Mouse (Mus musculus) heart, postnatal 0 days (tissue): Measurements from ENCODE around the gene Rpl23a. TPM values are rescaled to one million over a fixed set of nuclear protein-coding genes. Genes with fewer than 3 reads are reported as not detected.

ENCODE experiments used
- ATAC-seq: fragments of 200-750 bp; cut with Nextera tagmentation; 2 replicates; pipeline ENCODE4 v1.8.0; 2017; ENCODE audit warnings: low read depth, moderate number of reproducible peaks, moderate library complexity; ENCODE audit not compliant: insufficient read depth
- DNase-seq: peaks from one replicate; pipeline ENCODE4 v3.0.0-alpha.2; 2016; ENCODE audit warnings: low spot score
- H3K27ac ChIP-seq: fragments of 300-500 bp; sonication (generic); 2 replicates; pipeline ENCODE4 v1.5.1; 2014; ENCODE audit warnings: low read depth, mild to moderate bottlenecking
- H3K27me3 ChIP-seq: fragments of 300-500 bp; sonication (generic); 2 replicates; pipeline ENCODE4 v1.6.1; 2014; ENCODE audit warnings: low read length, mixed read lengths; ENCODE audit not compliant: control insufficient read depth, insufficient read depth
- H3K36me3 ChIP-seq: fragments of 300-500 bp; sonication (generic); replicated peaks from 2 replicates; pipeline ENCODE4 v1.6.1; 2014; ENCODE audit warnings: low read length, mixed read lengths; ENCODE audit not compliant: control insufficient read depth, insufficient read depth
- H3K4me1 ChIP-seq: fragments of 300-500 bp; sonication (generic); 2 replicates; pipeline ENCODE4 v1.6.1; 2014; ENCODE audit warnings: antibody characterized with exemption; ENCODE audit not compliant: control insufficient read depth, insufficient read depth
- H3K4me2 ChIP-seq: fragments of 300-500 bp; sonication (generic); 2 replicates; pipeline ENCODE4 v1.6.1; 2014; ENCODE audit warnings: low read depth, mild to moderate bottlenecking, low read length, moderate library complexity
- H3K4me3 ChIP-seq: fragments of 300-500 bp; sonication (generic); 2 replicates; pipeline ENCODE4 v1.5.1; 2014; ENCODE audit warnings: low read depth, low read length
- H3K9ac ChIP-seq: fragments of 300-500 bp; sonication (generic); replicated peaks from 2 replicates; pipeline ENCODE4 v1.6.1; 2014; ENCODE audit warnings: low read depth, low read length, mixed read lengths
- H3K9me3 ChIP-seq: fragments of 300-500 bp; sonication (generic); replicated peaks from 2 replicates; pipeline ENCODE4 v1.6.1; 2016; ENCODE audit warnings: low read length; ENCODE audit not compliant: control insufficient read depth
- CTCF ChIP-seq: IDR thresholded peaks from 2 replicates; pipeline ENCODE4 v1.5.1; 2016; ENCODE audit warnings: antibody characterized with exemption, control low read depth, low read depth
- EP300 ChIP-seq: IDR thresholded peaks from 2 replicates; pipeline ENCODE4 v1.6.1; 2016; ENCODE audit warnings: antibody characterized with exemption, low read depth
- WGBS: fragments of 180-500 bp; shearing (Covaris S2); extraction: QIAGEN DNeasy Blood & Tissue Kit; methylation state at CpG from one replicate; pipeline ENCODE4 v1.1.7; 2014; 5-methylcytosine and 5-hydroxymethylcytosine counted together
- microRNA-seq: library from miRNA; unstranded; fragments of <30 nt; microRNA quantifications from one replicate; pipeline ENCODE4, GENCODE M21; 2016
- polyA plus RNA-seq: library from polyadenylated mRNA; unstranded; fragments of >200 nt; fragmentation: Nextera tagmentation; extraction: Ambion mirVana; gene quantifications from 2 replicates; pipeline ENCODE4 v1.2.1, GENCODE M21; 2015
- total RNA-seq: library from RNA; depleted of rRNA; stranded (reverse); fragments of >200 nt; gene quantifications from 2 replicates; pipeline ENCODE4 v1.2.3, GENCODE M21; 2014; ENCODE audit warnings: low replicate concordance; rRNA removed

The Rpl23a gene
- total and polyA plus RNA-seq, 2 experiments from 2014 or later: 473 to 719 TPM

DNA sequence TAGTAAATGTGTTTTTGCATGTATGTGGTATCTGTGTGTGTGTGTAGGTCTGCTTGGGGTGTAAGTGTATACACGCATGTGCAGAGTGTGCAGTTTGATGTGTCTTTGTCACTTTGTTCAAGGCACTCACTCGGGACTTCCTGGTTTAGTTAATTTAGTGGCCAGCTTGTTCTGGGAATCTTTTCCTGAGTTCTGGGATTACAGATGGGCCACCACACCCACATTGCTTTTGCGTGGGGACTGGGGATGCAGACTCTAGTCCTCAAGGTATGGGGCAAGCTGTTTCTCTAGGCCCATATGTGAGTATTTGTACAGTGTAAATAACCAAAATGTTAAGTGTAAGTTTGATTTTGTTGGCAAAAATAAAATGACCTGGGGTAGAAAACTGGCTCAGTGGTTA lies 49.0 kb downstream of the Rpl23a start:
- H3K9me3 ChIP-seq: no peaks in the 10 kb centered on the region
- DNase-seq (no peak), ATAC-seq (no peak)
- no peaks in the 10 kb centered on the region for H3K36me3 ChIP-seq
- H3K27me3 ChIP-seq: no peaks in the 10 kb centered on the region
- no peak overlapping the region for H3K4me2 ChIP-seq
- no peak overlapping the region for H3K9ac ChIP-seq
- H3K4me1 ChIP-seq: peaks cover 29% of the 10 kb centered on the region
- no peak overlapping the region for H3K4me3 ChIP-seq
- 81% methylated on average over 3 of the region's 3 CpGs for WGBS
- TF ChIP-seq EP300 (no peak), CTCF (no peak)
- H3K27ac ChIP-seq: no peak overlapping the region

DNA sequence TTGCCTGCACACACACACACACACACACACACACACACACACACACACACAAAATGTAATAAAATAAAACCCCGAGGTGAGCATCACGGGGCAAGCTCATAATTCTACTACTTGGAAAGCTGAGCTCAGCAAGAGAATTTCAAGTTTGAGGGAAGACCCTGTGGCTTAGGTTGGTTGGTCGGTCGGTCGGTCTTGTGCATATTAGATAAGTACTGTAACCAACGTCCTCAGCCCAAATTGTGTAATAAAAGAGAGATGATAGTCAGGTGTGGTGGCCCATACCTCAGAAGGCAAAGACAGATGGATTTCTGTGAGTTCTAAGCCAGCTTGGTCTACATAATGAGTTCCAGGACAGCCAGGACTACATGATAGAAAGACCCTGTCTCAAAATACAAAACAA lies 49.5 kb downstream of the Rpl23a start:
- DNase-seq: no peak
- Histone ChIP-seq H3K4me2 (no peak overlapping the region), H3K27ac (no peak overlapping the region), H3K4me1 (peaks cover 34% of the 10 kb centered on the region), H3K27me3 (no peaks in the 10 kb centered on the region), H3K4me3 (no peak overlapping the region), H3K36me3 (no peaks in the 10 kb centered on the region), H3K9ac (no peak overlapping the region), H3K9me3 (no peaks in the 10 kb centered on the region)
- 84% methylated on average over 6 of the region's 6 CpGs for WGBS
- no peak for TF ChIP-seq CTCF
- TF ChIP-seq EP300: no peak
- ATAC-seq: no peak

Small RNAs within 50 kb of the gene (microRNA-seq; reads per million reads assigned to microRNA genes)
- not detected for gene Mir7653

Other genes starting within 250 kb of the Rpl23a start
- gene Phf12, start 200.8 kb downstream of the Rpl23a start, total RNA-seq: 19.2 and 25.1 TPM in 2 replicates
- 5.6 and 7.3 TPM in 2 replicates for gene Phf12, start 200.8 kb downstream of the Rpl23a start, polyA plus RNA-seq
- gene Dhrs13, start 151.3 kb downstream of the Rpl23a start, total RNA-seq: 7.3 and 9.4 TPM in 2 replicates
- gene Dhrs13, start 151.3 kb downstream of the Rpl23a start, polyA plus RNA-seq: 7.7 and 8.6 TPM in 2 replicates
- 77.9 and 111 TPM in 2 replicates for gene Flot2, start 145.7 kb downstream of the Rpl23a start, total RNA-seq
- gene Flot2, start 145.7 kb downstream of the Rpl23a start, polyA plus RNA-seq: 91.3 and 95.0 TPM in 2 replicates
- 33.5 and 40.8 TPM in 2 replicates for gene Eral1, start 103.2 kb downstream of the Rpl23a start, total RNA-seq
- 19.7 TPM in 2 replicates for gene Eral1, start 103.2 kb downstream of the Rpl23a start, polyA plus RNA-seq
- gene Fam222b, start 88.9 kb downstream of the Rpl23a start, total RNA-seq: 10.8 and 24.6 TPM in 2 replicates
- 11.1 TPM in 2 replicates for gene Fam222b, start 88.9 kb downstream of the Rpl23a start, polyA plus RNA-seq
- gene Traf4, start 18.0 kb downstream of the Rpl23a start, total RNA-seq: 25.1 and 42.6 TPM in 2 replicates
- 21.2 and 22.9 TPM in 2 replicates for gene Traf4, start 18.0 kb downstream of the Rpl23a start, polyA plus RNA-seq
- gene Nek8, start 6.9 kb downstream of the Rpl23a start, total RNA-seq: 24.6 and 27.2 TPM in 2 replicates
- gene Nek8, start 6.9 kb downstream of the Rpl23a start, polyA plus RNA-seq: 8.1 and 9.1 TPM in 2 replicates
- gene Tlcd1, start 6.9 kb downstream of the Rpl23a start, total RNA-seq: 19.9 and 24.1 TPM in 2 replicates
- gene Tlcd1, start 6.9 kb downstream of the Rpl23a start, polyA plus RNA-seq: 15.1 and 16.8 TPM in 2 replicates
- 55.1 and 57.5 TPM in 2 replicates for gene Rab34, start 4.8 kb upstream of the Rpl23a start, total RNA-seq
- gene Rab34, start 4.8 kb upstream of the Rpl23a start, polyA plus RNA-seq: 37.1 and 39.7 TPM in 2 replicates
- gene Proca1, start 9.8 kb upstream of the Rpl23a start, total RNA-seq: not detected in 2 replicates
- 2.1 and 3.2 TPM in 2 replicates for gene Proca1, start 9.8 kb upstream of the Rpl23a start, polyA plus RNA-seq
- gene Sdf2, start 62.2 kb upstream of the Rpl23a start, total RNA-seq: 62.5 and 101 TPM in 2 replicates
- gene Sdf2, start 62.2 kb upstream of the Rpl23a start, polyA plus RNA-seq: 58.9 and 64.3 TPM in 2 replicates
- 12.1 and 17.0 TPM in 2 replicates for gene Supt6, start 62.4 kb upstream of the Rpl23a start, total RNA-seq
- 6.9 and 7.6 TPM in 2 replicates for gene Supt6, start 62.4 kb upstream of the Rpl23a start, polyA plus RNA-seq
- gene 2610507B11Rik, start 78.2 kb upstream of the Rpl23a start, total RNA-seq: 105 and 108 TPM in 2 replicates
- 86.4 and 91.2 TPM in 2 replicates for gene 2610507B11Rik, start 78.2 kb upstream of the Rpl23a start, polyA plus RNA-seq
- gene BC030499, start 107.3 kb upstream of the Rpl23a start, total RNA-seq: 0.19 TPM in 1 of 2 replicates, not detected in the other
- gene BC030499, start 107.3 kb upstream of the Rpl23a start, polyA plus RNA-seq: 0.18 and 0.22 TPM in 2 replicates
- gene Spag5, start 117.9 kb upstream of the Rpl23a start, total RNA-seq: 16.8 and 23.4 TPM in 2 replicates
- gene Spag5, start 117.9 kb upstream of the Rpl23a start, polyA plus RNA-seq: 5.5 and 6.8 TPM in 2 replicates
- 32.5 and 50.7 TPM in 2 replicates for gene Aldoc, start 139.4 kb upstream of the Rpl23a start, total RNA-seq
- gene Aldoc, start 139.4 kb upstream of the Rpl23a start, polyA plus RNA-seq: 15.1 and 15.2 TPM in 2 replicates
- 36.0 and 39.7 TPM in 2 replicates for gene Pigs, start 144.8 kb upstream of the Rpl23a start, total RNA-seq
- gene Pigs, start 144.8 kb upstream of the Rpl23a start, polyA plus RNA-seq: 31.2 and 32.3 TPM in 2 replicates
- 52.9 and 57.3 TPM in 2 replicates for gene Unc119, start 159.9 kb upstream of the Rpl23a start, total RNA-seq
- 20.9 and 24.8 TPM in 2 replicates for gene Unc119, start 159.9 kb upstream of the Rpl23a start, polyA plus RNA-seq
- gene Foxn1, start 203.0 kb upstream of the Rpl23a start, total RNA-seq: not detected in 2 replicates
- gene Foxn1, start 203.0 kb upstream of the Rpl23a start, polyA plus RNA-seq: not detected in 2 replicates
- gene Slc13a2, start 238.6 kb upstream of the Rpl23a start, total RNA-seq: 0.54 TPM in 1 of 2 replicates, not detected in the other
- 0.10 TPM in 1 of 2 replicates, not detected in the other for gene Slc13a2, start 238.6 kb upstream of the Rpl23a start, polyA plus RNA-seq